Mouse (Mus musculus): ENCODE results near the gene Mpl. TPM values are rescaled to one million over a fixed set of nuclear protein-coding genes. Genes with fewer than 3 reads are reported as not detected.
A peak's percentile ranks its signal among the peaks of the same experiment; 100 is the strongest.

Gene Mpl
- polyA plus RNA-seq, 1 experiment from 2014 or later = 7.3 TPM

DNA sequence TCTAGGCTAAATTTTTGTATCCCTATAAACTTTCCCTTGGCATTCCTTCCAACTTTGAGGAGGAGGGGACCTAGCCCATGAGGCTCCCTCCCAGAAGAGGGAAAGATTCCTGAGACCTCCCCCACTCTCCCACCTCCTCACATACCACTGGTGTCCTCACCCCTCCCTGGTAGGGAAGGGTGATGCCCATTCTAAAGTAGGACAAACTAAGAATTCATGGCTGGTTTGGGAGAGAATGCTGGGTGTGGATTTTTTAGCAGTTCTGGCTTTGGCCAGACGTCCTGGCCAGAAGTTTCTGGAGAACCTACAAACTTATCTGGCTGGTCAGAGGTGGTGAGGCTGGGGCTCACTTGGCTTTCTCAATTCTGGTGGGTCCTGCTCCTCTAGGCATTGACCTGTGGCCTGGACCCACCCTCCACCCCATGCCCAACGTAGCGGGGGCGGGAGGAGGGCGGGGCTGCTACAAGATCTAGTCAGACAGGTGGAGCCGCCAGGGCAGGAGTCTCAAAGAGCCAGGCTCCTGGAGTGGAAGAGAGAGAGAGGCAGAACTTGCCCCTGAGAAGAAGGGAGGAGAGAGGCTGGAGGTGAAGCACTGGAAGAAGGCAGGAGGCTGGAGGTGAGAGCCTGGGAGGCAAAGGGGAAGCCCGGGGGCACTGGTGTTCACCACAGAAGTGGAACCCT is 28.0 kb downstream of the Mpl start:
- Histone ChIP-seq H3K27ac (ENCODE audit: low read length) (peak overlapping the region; percentile 92), H3K9me3 (replicated peaks; ENCODE audit: control insufficient read depth, low read length) (no peaks in the 10 kb centered on the region), H3K4me2 (ENCODE audit: low read depth, low read length) (peak overlapping the region; percentile 96), H3K27me3 (ENCODE audit: control insufficient read depth, insufficient read depth, low read depth, low read length) (no peaks in the 10 kb centered on the region), H3K4me1 (ENCODE audit: control insufficient read depth, low read depth, low read length) (peaks cover 80% of the 10 kb centered on the region), H3K4me3 (ENCODE audit: low read depth, low read length) (peak overlapping the region; percentile 82), H3K36me3 (ENCODE audit: control insufficient read depth, insufficient read depth) (peaks cover 43% of the 10 kb centered on the region), H3K9ac (ENCODE audit: low read depth, low read length) (peak overlapping the region; percentile 92)
- ATAC-seq (ENCODE audit: low read depth) = no peak
- WGBS (ENCODE audit: insufficient replicate concordance) = 13% methylated on average over 7 of the region's 7 CpGs

DNA sequence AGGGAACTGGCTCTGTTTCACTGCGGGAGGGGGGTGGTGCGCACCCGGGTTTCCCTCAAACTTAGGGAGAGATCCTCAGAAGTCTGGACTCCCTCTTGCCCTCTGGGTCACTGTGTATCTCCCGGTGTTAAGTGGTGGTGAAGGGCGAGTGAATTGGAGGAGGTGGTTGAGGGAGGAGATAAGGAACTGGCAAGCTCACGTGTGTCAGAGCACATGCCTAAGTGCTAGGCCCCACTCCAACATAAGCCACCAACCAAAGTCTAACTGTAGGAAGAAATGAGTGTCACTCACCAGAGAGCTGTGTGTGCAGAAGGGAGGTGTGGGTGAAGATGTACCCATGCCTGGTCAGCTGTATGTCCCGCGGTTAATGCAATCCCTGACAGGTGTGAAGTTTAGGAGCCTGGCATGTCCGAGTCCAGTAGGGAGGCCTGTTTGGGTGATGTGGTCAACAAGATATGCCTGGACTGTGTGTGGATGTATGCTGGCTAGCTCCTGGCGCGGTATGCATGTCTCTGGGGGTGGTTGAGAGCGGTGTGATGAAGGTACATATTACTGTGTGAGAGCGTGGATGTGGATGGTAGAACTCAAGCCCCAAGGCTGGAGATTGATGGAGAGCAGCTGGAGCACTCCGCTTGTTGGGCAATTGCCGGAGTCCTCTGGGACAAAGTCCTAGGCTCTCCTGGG is 28.6 kb downstream of the Mpl start:
- ATAC-seq (ENCODE audit: low read depth) = peak; percentile 31
- peaks cover 80% of the 10 kb centered on the region for H3K4me1 ChIP-seq (ENCODE audit: control insufficient read depth, low read depth, low read length)
- 21% methylated on average over 15 of the region's 15 CpGs for WGBS (ENCODE audit: insufficient replicate concordance)

DNA sequence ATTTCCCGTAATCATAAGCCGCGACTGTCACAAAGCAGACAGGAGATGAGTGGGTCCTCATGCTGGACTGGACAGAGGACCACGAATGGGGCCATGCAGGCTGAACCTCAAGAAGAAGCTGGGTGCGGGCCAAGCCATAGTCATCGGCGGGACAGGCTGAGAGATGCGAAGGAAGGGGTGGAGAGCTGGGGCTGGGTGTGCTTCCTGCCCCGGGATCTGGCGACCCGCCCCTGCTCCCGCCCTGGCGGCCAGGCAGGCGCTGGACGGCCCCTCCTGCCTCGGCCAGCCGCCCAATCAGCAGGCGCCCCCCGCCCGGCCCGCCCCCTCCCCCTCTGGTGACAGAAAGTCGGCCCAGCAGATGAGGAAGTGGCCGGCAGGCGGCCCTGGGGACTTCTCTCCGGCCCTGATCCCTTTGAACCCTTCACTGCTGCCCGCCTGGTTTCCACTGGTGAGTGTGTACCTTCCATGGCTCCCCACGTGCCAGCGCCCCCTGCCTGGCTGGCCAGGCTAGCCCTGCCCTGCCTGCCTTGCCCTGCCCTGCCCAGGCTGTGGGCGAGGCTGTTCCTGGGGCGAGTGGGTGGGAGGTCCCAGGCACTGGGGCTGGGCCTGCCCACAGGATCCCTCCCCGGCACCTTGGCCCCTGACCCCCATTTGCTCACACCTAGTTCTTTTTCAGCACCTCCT is 29.4 kb downstream of the Mpl start, which contains the start of gene Elovl1:
Elovl1 (plus strand) TSS at position 326 of the 684 bp plus-strand sequence.
- peak within 1 kb of the TSS; percentile 82 for H3K4me3 ChIP-seq (ENCODE audit: low read depth, low read length)
- peak within 1 kb of the TSS; percentile 96 for H3K4me2 ChIP-seq (ENCODE audit: low read depth, low read length)
- peaks cover 29% of the 10 kb centered on the region for H3K36me3 ChIP-seq (ENCODE audit: control insufficient read depth, insufficient read depth)
- H3K27me3 ChIP-seq (ENCODE audit: control insufficient read depth, insufficient read depth, low read depth, low read length) = no peaks in the 10 kb centered on the region
- H3K27ac ChIP-seq (ENCODE audit: low read length) = peak within 1 kb of the TSS; percentile 92
- H3K9ac ChIP-seq (ENCODE audit: low read depth, low read length) = peak within 1 kb of the TSS; percentile 92
- peaks cover 77% of the 10 kb centered on the region for H3K4me1 ChIP-seq (ENCODE audit: control insufficient read depth, low read depth, low read length)
- H3K9me3 ChIP-seq (replicated peaks; ENCODE audit: control insufficient read depth, low read length) = no peaks in the 10 kb centered on the region
- ATAC-seq (ENCODE audit: low read depth) = peak; percentile 91
- 0% methylated on average over 28 of the region's 31 CpGs for WGBS (ENCODE audit: insufficient replicate concordance)

More for the DNA sequence above, 28.6 kb downstream of the Mpl start:
- H3K9ac ChIP-seq (ENCODE audit: low read depth, low read length) = peak overlapping the region; percentile 92
- peaks cover 36% of the 10 kb centered on the region for H3K36me3 ChIP-seq (ENCODE audit: control insufficient read depth, insufficient read depth)
- no peaks in the 10 kb centered on the region for H3K9me3 ChIP-seq (replicated peaks; ENCODE audit: control insufficient read depth, low read length)
- peak overlapping the region; percentile 82 for H3K4me3 ChIP-seq (ENCODE audit: low read depth, low read length)
- H3K27me3 ChIP-seq (ENCODE audit: control insufficient read depth, insufficient read depth, low read depth, low read length) = no peaks in the 10 kb centered on the region
- H3K27ac ChIP-seq (ENCODE audit: low read length) = peak overlapping the region; percentile 92
- H3K4me2 ChIP-seq (ENCODE audit: low read depth, low read length) = peak overlapping the region; percentile 96

DNA sequence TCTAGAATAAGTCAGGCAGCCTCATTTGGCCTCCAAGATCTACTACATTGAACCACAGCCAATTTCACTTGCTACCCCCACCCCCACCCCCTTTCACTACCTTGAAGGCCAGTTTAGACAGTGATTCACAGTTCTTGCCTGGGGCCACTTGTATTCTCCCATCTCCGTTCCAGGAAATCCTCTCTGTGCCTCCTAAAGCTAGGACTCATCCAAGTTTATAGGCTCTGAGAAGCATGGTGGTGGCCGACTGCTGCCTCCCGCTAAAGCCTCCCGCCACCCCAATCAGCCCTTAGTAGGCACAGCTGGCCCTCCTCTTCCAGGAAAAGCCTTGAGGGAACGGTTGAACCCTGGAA is 29.9 kb downstream of the Mpl start:
- H3K27ac ChIP-seq (ENCODE audit: low read length) = peak overlapping the region; percentile 92
- peak; percentile 1 for ATAC-seq (ENCODE audit: low read depth)
- peaks cover 23% of the 10 kb centered on the region for H3K36me3 ChIP-seq (ENCODE audit: control insufficient read depth, insufficient read depth)
- peak overlapping the region; percentile 82 for H3K4me3 ChIP-seq (ENCODE audit: low read depth, low read length)
- H3K4me2 ChIP-seq (ENCODE audit: low read depth, low read length) = peak overlapping the region; percentile 96
- no peaks in the 10 kb centered on the region for H3K9me3 ChIP-seq (replicated peaks; ENCODE audit: control insufficient read depth, low read length)
- peak overlapping the region; percentile 92 for H3K9ac ChIP-seq (ENCODE audit: low read depth, low read length)
- H3K4me1 ChIP-seq (ENCODE audit: control insufficient read depth, low read depth, low read length) = peaks cover 74% of the 10 kb centered on the region
- WGBS (ENCODE audit: insufficient replicate concordance) = 9% methylated on average over 5 of the region's 5 CpGs
- H3K27me3 ChIP-seq (ENCODE audit: control insufficient read depth, insufficient read depth, low read depth, low read length) = no peaks in the 10 kb centered on the region

DNA sequence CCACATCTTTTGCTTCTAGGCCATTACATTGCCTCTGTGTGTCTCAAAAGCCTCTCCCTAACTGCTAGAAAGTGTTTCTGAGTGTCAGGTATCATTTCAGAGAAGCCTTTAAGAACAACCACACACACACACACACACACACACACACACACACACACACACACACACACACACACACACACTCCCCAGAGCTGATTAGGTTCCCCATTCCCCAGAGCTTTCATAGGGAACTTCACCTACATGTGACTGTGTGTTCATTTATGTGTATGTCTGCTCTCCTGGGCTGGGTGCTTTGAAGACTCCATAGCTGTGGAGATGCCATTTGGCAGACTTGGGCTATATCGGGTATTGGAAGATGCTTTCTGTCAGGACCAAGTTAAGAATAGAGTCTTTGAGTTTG is 31.9 kb downstream of the Mpl start:
- 79% methylated on average over 1 of the region's 1 CpGs for WGBS (ENCODE audit: insufficient replicate concordance)
- Histone ChIP-seq H3K36me3 (ENCODE audit: control insufficient read depth, insufficient read depth) (peaks cover 3% of the 10 kb centered on the region), H3K9me3 (replicated peaks; ENCODE audit: control insufficient read depth, low read length) (no peaks in the 10 kb centered on the region), H3K27ac (ENCODE audit: low read length) (peak overlapping the region; percentile 90), H3K27me3 (ENCODE audit: control insufficient read depth, insufficient read depth, low read depth, low read length) (no peaks in the 10 kb centered on the region), H3K4me1 (ENCODE audit: control insufficient read depth, low read depth, low read length) (peaks cover 61% of the 10 kb centered on the region), H3K4me2 (ENCODE audit: low read depth, low read length) (no peak overlapping the region), H3K9ac (ENCODE audit: low read depth, low read length) (no peak overlapping the region), H3K4me3 (ENCODE audit: low read depth, low read length) (no peak overlapping the region)
- no peak for ATAC-seq (ENCODE audit: low read depth)

DNA sequence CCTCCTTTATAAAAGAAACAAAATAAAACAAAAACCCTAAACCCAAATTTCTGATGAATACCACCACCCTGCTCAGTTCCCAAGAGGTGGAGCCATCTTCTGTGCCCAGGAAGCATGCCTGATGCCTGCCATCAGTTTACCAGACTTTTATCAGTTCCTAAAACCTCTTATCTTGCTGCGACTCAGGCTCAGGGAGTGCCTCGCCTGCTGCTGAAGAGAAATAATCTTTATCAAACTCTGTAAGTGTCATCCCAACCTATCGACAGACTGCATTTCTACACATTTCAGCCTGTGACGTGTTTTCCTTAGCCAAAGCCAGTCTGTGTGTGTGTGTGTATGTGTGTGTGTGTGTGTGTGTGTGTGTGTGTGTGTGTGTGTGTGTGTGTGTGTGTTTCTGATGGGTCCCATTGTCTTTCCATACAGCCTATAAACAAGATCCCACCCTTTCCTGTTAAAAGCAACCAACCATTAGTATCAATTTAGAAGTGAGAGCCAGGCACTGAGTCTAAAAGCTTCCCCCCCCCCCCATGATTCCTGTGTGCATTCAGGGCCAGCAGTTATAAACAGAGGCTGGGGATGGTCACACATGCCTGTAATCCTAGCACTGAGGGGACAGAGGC is 32.7 kb downstream of the Mpl start:
- Histone ChIP-seq H3K9me3 (replicated peaks; ENCODE audit: control insufficient read depth, low read length) (no peaks in the 10 kb centered on the region), H3K4me2 (ENCODE audit: low read depth, low read length) (peak overlapping the region; percentile 37), H3K36me3 (ENCODE audit: control insufficient read depth, insufficient read depth) (peaks cover 2% of the 10 kb centered on the region; the same call in 1 of the 2 replicates), H3K27me3 (ENCODE audit: control insufficient read depth, insufficient read depth, low read depth, low read length) (no peaks in the 10 kb centered on the region), H3K9ac (ENCODE audit: low read depth, low read length) (peak overlapping the region; percentile 40; the same call in 1 of the 2 replicates), H3K4me1 (ENCODE audit: control insufficient read depth, low read depth, low read length) (peaks cover 54% of the 10 kb centered on the region), H3K27ac (ENCODE audit: low read length) (peak overlapping the region; percentile 90), H3K4me3 (ENCODE audit: low read depth, low read length) (no peak overlapping the region)
- 16% methylated on average over 4 of the region's 4 CpGs for WGBS (ENCODE audit: insufficient replicate concordance)
- ATAC-seq (ENCODE audit: low read depth) = peak; percentile 60

DNA sequence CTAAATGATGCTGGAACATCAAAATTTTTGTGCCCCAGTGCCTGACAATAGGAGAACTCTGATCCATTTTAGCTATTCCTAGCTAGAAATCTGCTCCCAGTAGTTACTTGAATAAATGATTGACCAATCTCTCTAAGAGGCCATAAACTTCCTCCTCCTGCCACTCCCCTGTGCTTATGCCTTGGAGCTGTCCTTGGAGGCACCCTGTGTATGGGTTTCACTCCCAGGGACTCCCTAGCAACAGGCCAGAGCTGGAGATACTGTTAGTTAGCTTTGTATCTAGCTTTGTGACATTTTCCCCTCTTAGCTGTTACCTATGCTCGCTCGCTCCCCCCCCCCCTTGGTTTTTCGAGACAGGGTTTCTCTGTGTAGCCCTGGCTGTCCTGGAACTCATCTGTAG is 35.9 kb downstream of the Mpl start:
- no peak overlapping the region for H3K9ac ChIP-seq (ENCODE audit: low read depth, low read length)
- 89% methylated on average over 3 of the region's 3 CpGs for WGBS (ENCODE audit: insufficient replicate concordance)
- H3K4me2 ChIP-seq (ENCODE audit: low read depth, low read length) = no peak overlapping the region
- no peak overlapping the region for H3K4me3 ChIP-seq (ENCODE audit: low read depth, low read length)
- H3K4me1 ChIP-seq (ENCODE audit: control insufficient read depth, low read depth, low read length) = peaks cover 25% of the 10 kb centered on the region
- no peak for ATAC-seq (ENCODE audit: low read depth)
- H3K9me3 ChIP-seq (replicated peaks; ENCODE audit: control insufficient read depth, low read length) = no peaks in the 10 kb centered on the region
- no peaks in the 10 kb centered on the region for H3K27me3 ChIP-seq (ENCODE audit: control insufficient read depth, insufficient read depth, low read depth, low read length)
- peaks cover 15% of the 10 kb centered on the region for H3K36me3 ChIP-seq (ENCODE audit: control insufficient read depth, insufficient read depth)
- H3K27ac ChIP-seq (ENCODE audit: low read length) = no peak overlapping the region

DNA sequence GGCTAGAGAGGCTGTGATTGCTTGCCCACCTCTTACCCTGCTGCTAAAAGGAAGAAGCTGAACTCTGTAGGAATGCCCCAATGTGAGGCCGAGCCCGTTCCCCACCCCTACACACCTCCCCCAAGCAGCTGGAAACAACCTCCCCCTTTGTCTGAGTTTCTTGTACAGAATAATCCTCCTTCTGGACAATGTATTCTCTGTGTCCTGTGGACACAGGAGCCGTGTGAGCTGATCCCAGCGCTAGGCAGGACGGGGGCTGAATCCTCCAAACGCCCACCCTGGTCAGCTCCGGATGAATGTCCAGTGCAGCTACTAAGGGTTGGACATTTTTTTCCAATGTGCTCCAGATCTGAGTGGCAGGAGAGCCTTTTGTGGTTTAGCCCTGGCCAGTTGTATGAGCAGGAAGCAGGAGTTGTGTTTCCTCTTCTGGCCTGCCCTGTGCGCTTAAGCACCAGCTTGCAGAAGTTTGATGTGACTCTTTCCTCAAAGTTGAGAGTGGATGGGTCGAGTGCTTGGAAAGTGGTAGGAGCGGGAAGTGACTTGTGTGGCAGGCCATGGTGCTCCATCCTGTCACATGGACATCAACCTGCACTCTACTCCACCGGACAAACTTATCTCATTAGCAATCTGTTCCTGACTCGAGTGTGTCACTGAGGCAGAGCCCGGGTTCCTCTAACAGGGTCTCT is 40.1 kb downstream of the Mpl start:
- Histone ChIP-seq H3K27me3 (ENCODE audit: control insufficient read depth, insufficient read depth, low read depth, low read length) (no peaks in the 10 kb centered on the region), H3K4me2 (ENCODE audit: low read depth, low read length) (no peak overlapping the region), H3K4me1 (ENCODE audit: control insufficient read depth, low read depth, low read length) (no peaks in the 10 kb centered on the region), H3K27ac (ENCODE audit: low read length) (no peak overlapping the region), H3K4me3 (ENCODE audit: low read depth, low read length) (no peak overlapping the region), H3K9me3 (replicated peaks; ENCODE audit: control insufficient read depth, low read length) (no peaks in the 10 kb centered on the region), H3K36me3 (ENCODE audit: control insufficient read depth, insufficient read depth) (peaks cover 48% of the 10 kb centered on the region), H3K9ac (ENCODE audit: low read depth, low read length) (no peak overlapping the region)
- WGBS (ENCODE audit: insufficient replicate concordance) = 55% methylated on average over 13 of the region's 13 CpGs
- ATAC-seq (ENCODE audit: low read depth) = no peak

All from liver, embryonic 16.5 days (tissue).